Mouse (Mus musculus): Measurements from ENCODE around the gene Gli3. TPM values are rescaled to one million over a fixed set of nuclear protein-coding genes. Genes with fewer than 3 reads are reported as not detected.

Gli3 gene
- polyA plus RNA-seq (2014; fragmentation: Nextera tagmentation; extraction: Ambion mirVana) = 33.5 and 35.2 TPM in 2 replicates

DNA sequence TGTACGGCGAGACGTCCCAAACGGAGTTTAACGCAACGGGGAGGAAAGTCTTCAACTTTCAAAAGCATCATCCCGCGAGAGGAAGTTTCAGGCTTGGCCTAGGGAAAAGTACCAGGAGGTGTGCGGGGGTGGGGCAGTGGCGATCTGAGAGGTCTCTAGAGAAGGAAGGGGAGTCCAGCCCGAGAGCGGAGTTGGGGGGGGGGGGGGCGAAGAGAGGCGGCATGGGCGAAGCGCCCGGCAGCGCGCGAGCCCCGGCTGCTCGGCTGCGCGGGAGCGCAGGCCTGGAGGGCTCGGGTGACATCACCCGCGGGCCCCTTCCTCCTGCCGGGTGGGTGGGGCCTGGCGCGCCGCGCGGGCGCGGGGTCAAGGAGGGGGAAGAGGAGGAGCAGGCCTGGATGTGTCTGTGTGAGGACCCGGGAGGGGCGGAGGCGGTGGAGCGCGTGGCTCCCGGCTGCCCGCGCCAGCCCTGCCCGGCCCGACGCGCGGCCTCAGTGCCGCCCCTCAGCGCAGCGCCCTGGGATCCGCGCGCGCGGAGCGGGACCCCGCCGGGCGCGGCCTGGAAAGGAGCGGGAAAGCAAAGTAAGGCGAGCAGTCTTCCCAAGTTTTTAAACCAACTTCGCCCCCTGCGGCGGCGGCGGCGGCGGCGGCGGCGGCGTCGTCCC is at the start of gene Gli3:
TSS of gene Gli3 (plus strand) at position 406 of the 662 bp plus-strand sequence.
- Histone ChIP-seq H3K4me2 (replicated peaks; ENCODE audit: low read depth, low read length) (peak within 1 kb of the TSS; percentile 55), H3K4me1 (ENCODE audit: control insufficient read depth, insufficient read depth, low read length) (peaks cover 14% of the 10 kb centered on the region), H3K36me3 (ENCODE audit: control insufficient read depth, insufficient read depth, low read length) (no peaks in the 10 kb centered on the region), H3K9ac (replicated peaks; ENCODE audit: low read depth, low read length) (peak within 1 kb of the TSS; percentile 90), H3K9me3 (ENCODE audit: control insufficient read depth, low read depth, low read length) (no peaks in the 10 kb centered on the region), H3K4me3 (ENCODE audit: low read depth, low read length) (peak within 1 kb of the TSS; percentile 90), H3K27me3 (ENCODE audit: control insufficient read depth, insufficient read depth, low read length) (no peaks in the 10 kb centered on the region), H3K27ac (ENCODE audit: low read length) (peak within 1 kb of the TSS; percentile 99)
- WGBS = under 1% methylated on average over 48 of the region's 76 CpGs
- peak; percentile 94 for ATAC-seq (ENCODE audit: insufficient number of reproducible peaks, insufficient read depth, low FRiP score, low read depth)

DNA sequence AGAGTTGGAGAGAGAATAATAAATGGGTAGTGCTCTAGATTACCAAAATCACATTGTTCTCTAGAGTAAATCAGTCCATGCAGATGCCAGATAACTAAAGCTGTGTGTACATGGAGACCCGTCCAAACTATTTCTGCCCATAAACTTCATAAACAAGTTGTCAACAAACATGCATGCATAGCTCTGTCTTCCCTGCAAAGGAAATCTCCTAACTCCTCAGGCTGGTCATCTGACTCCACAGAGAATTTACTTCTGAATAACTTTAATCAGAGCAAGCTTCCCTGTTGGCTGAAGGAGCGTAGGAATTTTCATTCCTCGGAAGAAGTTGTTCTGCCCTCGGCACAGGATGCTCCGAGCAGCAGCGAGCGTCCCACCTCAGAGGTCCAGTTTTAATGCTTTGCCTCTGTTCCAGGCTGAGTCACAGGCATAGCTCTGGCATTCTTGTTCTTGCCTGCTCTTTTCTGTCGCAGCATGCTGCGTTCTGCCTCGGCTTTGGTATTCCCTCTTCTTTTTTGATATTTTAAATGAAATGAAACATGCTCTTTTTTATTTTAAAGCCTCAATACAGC is 41.8 kb upstream of the Gli3 start:
- peak; percentile 10; the same call in 1 of the 2 replicates for ATAC-seq (ENCODE audit: insufficient number of reproducible peaks, insufficient read depth, low FRiP score, low read depth)
- no peaks in the 10 kb centered on the region for H3K36me3 ChIP-seq (ENCODE audit: control insufficient read depth, insufficient read depth, low read length)
- no peak overlapping the region for H3K9ac ChIP-seq (replicated peaks; ENCODE audit: low read depth, low read length)
- H3K27me3 ChIP-seq (ENCODE audit: control insufficient read depth, insufficient read depth, low read length) = no peaks in the 10 kb centered on the region
- no peak overlapping the region for H3K4me3 ChIP-seq (ENCODE audit: low read depth, low read length)
- no peaks in the 10 kb centered on the region for H3K9me3 ChIP-seq (ENCODE audit: control insufficient read depth, low read depth, low read length)
- H3K4me1 ChIP-seq (ENCODE audit: control insufficient read depth, insufficient read depth, low read length) = no peaks in the 10 kb centered on the region
- no peak overlapping the region for H3K27ac ChIP-seq (ENCODE audit: low read length)
- no peak overlapping the region for H3K4me2 ChIP-seq (replicated peaks; ENCODE audit: low read depth, low read length)
- WGBS = 49% methylated on average over 10 of the region's 10 CpGs

DNA sequence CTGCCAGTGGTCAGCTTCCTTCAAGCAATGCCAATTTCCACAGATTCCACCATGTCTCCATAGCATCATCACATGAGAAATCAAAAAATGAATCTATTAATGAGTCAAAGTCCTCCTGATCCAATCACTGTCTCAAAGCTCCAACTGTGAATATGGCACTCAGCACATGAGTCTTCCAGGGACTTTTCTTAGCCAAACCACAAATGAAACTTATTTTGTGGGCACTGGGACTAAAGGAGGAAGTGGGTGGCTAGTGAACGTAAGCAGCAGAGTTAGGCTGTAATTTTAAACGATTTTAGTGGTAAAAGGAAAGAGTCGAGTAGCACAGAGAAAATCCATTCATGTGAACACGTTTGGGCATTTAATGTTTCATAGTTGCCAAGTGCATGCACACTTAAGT is 21.0 kb upstream of the Gli3 start:
- WGBS = 83% methylated on average over 4 of the region's 4 CpGs
- 0 out of 2 replicates have a peak overlapping the region, but pooled peaks have one; percentile 10 for H3K9ac ChIP-seq (replicated peaks; ENCODE audit: low read depth, low read length)
- no peak overlapping the region for H3K4me2 ChIP-seq (replicated peaks; ENCODE audit: low read depth, low read length)
- no peak overlapping the region for H3K27ac ChIP-seq (ENCODE audit: low read length)
- H3K36me3 ChIP-seq (ENCODE audit: control insufficient read depth, insufficient read depth, low read length) = no peaks in the 10 kb centered on the region
- no peak for ATAC-seq (ENCODE audit: insufficient number of reproducible peaks, insufficient read depth, low FRiP score, low read depth)
- H3K9me3 ChIP-seq (ENCODE audit: control insufficient read depth, low read depth, low read length) = no peaks in the 10 kb centered on the region
- H3K4me1 ChIP-seq (ENCODE audit: control insufficient read depth, insufficient read depth, low read length) = no peaks in the 10 kb centered on the region
- H3K27me3 ChIP-seq (ENCODE audit: control insufficient read depth, insufficient read depth, low read length) = no peaks in the 10 kb centered on the region
- no peak overlapping the region for H3K4me3 ChIP-seq (ENCODE audit: low read depth, low read length)

DNA sequence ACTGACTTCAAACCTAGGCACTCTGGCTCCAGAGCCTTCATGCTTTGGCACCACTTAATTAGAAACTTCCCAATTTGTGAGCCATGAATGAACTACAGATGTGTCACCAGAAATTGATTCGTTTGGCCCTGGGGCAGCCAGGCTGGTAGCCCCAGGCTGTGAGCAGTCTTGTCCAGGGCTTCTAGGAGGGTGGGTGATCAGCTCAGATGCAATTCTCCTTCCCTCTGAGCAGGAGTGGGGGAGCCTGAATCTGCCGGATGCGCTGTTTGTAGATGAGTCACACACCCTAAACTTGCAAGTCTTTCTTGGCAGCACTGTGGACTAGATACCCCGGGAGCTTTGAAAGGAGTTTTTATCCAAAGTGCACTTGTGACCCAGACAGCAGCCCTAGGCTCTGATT is 18.7 kb upstream of the Gli3 start:
- H3K9ac ChIP-seq (replicated peaks; ENCODE audit: low read depth, low read length) = no peak overlapping the region
- ATAC-seq (ENCODE audit: insufficient number of reproducible peaks, insufficient read depth, low FRiP score, low read depth) = no peak
- no peak overlapping the region for H3K27ac ChIP-seq (ENCODE audit: low read length)
- no peak overlapping the region for H3K4me2 ChIP-seq (replicated peaks; ENCODE audit: low read depth, low read length)
- 80% methylated on average over 4 of the region's 4 CpGs for WGBS
- H3K4me3 ChIP-seq (ENCODE audit: low read depth, low read length) = no peak overlapping the region
- H3K4me1 ChIP-seq (ENCODE audit: control insufficient read depth, insufficient read depth, low read length) = no peaks in the 10 kb centered on the region
- H3K27me3 ChIP-seq (ENCODE audit: control insufficient read depth, insufficient read depth, low read length) = no peaks in the 10 kb centered on the region
- H3K36me3 ChIP-seq (ENCODE audit: control insufficient read depth, insufficient read depth, low read length) = no peaks in the 10 kb centered on the region
- no peaks in the 10 kb centered on the region for H3K9me3 ChIP-seq (ENCODE audit: control insufficient read depth, low read depth, low read length)

DNA sequence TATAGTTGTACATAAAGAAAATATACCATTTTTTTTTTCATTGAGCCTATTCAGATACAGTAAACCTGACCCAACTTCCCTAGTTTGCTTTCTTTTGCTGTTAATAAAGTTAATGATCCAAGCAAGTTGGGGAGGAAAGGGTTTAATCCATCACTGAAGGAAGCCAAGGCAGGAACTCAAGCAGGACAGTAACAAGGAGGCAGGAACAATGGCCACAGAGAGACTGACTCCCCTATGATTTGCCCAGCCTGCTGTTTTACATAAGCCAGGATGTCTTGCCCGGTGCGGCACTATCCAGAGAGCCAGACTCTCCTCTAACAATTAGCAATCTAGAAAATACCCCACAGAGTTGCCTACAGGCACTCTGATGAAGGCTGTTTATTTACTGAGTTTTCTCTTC is 17.4 kb upstream of the Gli3 start:
- Histone ChIP-seq H3K9ac (replicated peaks; ENCODE audit: low read depth, low read length) (no peak overlapping the region), H3K36me3 (ENCODE audit: control insufficient read depth, insufficient read depth, low read length) (no peaks in the 10 kb centered on the region), H3K4me1 (ENCODE audit: control insufficient read depth, insufficient read depth, low read length) (no peaks in the 10 kb centered on the region), H3K9me3 (ENCODE audit: control insufficient read depth, low read depth, low read length) (no peaks in the 10 kb centered on the region), H3K4me2 (replicated peaks; ENCODE audit: low read depth, low read length) (no peak overlapping the region), H3K4me3 (ENCODE audit: low read depth, low read length) (no peak overlapping the region), H3K27me3 (ENCODE audit: control insufficient read depth, insufficient read depth, low read length) (no peaks in the 10 kb centered on the region), H3K27ac (ENCODE audit: low read length) (no peak overlapping the region)
- 74% methylated on average over 2 of the region's 2 CpGs for WGBS
- no peak for ATAC-seq (ENCODE audit: insufficient number of reproducible peaks, insufficient read depth, low FRiP score, low read depth)

DNA sequence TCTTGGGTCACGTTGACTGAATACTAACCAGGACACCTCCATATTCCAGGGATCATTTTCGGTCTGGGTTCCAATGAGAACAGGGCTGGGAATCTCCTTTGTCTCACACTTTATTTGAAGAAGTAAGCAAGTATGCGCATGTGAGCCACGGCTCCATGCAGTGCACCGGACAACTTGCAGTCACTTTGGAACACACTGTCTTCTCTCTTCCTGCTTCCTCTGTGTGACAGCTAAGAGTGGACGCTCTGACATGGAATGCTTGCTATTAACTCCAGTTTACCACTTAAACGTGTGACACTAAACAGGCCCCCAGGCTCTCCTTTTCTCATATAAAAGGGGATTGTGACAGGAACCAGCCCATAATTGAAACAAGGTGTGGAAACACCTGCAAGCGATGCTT is 17.0 kb upstream of the Gli3 start:
- no peaks in the 10 kb centered on the region for H3K27me3 ChIP-seq (ENCODE audit: control insufficient read depth, insufficient read depth, low read length)
- no peak overlapping the region for H3K4me2 ChIP-seq (replicated peaks; ENCODE audit: low read depth, low read length)
- WGBS = 67% methylated on average over 8 of the region's 8 CpGs
- no peaks in the 10 kb centered on the region for H3K9me3 ChIP-seq (ENCODE audit: control insufficient read depth, low read depth, low read length)
- no peak overlapping the region for H3K4me3 ChIP-seq (ENCODE audit: low read depth, low read length)
- H3K4me1 ChIP-seq (ENCODE audit: control insufficient read depth, insufficient read depth, low read length) = no peaks in the 10 kb centered on the region
- no peak overlapping the region for H3K9ac ChIP-seq (replicated peaks; ENCODE audit: low read depth, low read length)
- ATAC-seq (ENCODE audit: insufficient number of reproducible peaks, insufficient read depth, low FRiP score, low read depth) = no peak
- no peaks in the 10 kb centered on the region for H3K36me3 ChIP-seq (ENCODE audit: control insufficient read depth, insufficient read depth, low read length)
- H3K27ac ChIP-seq (ENCODE audit: low read length) = no peak overlapping the region

DNA sequence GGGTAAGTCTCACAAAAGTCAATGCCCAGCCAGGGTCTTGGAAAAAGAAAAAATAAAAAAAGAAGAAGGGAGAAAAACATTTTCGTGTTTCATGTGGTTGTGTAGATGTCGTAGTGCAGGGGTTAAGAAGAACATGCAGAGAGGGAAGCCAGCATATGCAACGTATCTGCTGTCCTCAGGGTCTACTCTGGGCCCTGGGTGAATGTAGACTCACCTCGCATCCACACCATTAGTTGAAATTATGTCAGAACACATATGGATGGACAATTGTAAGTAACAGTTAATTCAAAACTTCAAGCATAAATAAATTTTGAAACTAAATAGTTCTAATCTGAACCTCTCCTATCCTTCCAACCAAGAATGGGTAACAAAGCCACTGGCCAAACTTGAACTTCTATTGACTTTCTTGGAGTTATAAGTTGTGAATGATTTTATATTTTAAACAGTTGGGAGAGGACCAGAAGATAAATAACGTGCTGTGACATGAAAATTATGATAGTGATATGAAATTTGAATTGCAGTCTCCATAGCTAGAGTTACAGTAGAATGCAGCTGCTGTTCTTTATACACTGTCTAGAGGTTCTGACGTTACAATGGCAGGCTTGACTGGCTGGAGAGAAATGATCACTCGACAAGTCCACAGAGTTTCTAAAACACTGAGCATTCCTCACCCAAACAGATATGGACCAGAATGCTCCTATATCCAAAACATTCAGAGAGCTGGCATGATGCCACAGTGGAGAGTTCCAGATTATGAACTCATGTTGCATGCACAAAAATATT is 16.1 kb upstream of the Gli3 start:
- no peak for ATAC-seq (ENCODE audit: insufficient number of reproducible peaks, insufficient read depth, low FRiP score, low read depth)
- WGBS = 63% methylated on average over 7 of the region's 7 CpGs
- no peak overlapping the region for H3K4me2 ChIP-seq (replicated peaks; ENCODE audit: low read depth, low read length)
- H3K9me3 ChIP-seq (ENCODE audit: control insufficient read depth, low read depth, low read length) = no peaks in the 10 kb centered on the region
- no peak overlapping the region for H3K9ac ChIP-seq (replicated peaks; ENCODE audit: low read depth, low read length)
- no peak overlapping the region for H3K27ac ChIP-seq (ENCODE audit: low read length)
- H3K27me3 ChIP-seq (ENCODE audit: control insufficient read depth, insufficient read depth, low read length) = no peaks in the 10 kb centered on the region
- H3K36me3 ChIP-seq (ENCODE audit: control insufficient read depth, insufficient read depth, low read length) = no peaks in the 10 kb centered on the region
- no peak overlapping the region for H3K4me3 ChIP-seq (ENCODE audit: low read depth, low read length)
- H3K4me1 ChIP-seq (ENCODE audit: control insufficient read depth, insufficient read depth, low read length) = no peaks in the 10 kb centered on the region

DNA sequence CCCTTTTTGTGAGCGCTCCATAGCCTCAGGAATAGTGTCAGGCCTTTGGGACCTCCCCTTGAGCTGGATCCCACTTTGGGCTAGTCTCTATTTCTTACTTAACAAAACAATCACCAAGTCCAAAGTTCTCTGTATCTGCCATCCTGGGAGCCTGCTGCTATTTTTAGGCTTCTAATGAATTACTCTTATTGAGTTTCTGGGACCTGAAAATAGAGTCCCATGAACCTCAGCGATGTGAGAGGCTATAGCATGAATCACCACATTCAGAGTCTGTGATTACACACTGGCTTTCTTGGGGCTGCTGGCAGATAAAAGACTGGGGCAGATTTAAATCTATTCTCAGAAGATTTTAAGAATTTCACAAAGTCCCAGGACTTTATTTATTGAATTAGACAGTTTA is 12.1 kb upstream of the Gli3 start:
- Histone ChIP-seq H3K4me2 (replicated peaks; ENCODE audit: low read depth, low read length) (no peak overlapping the region), H3K4me1 (ENCODE audit: control insufficient read depth, insufficient read depth, low read length) (no peaks in the 10 kb centered on the region)
- no peak for ATAC-seq (ENCODE audit: insufficient number of reproducible peaks, insufficient read depth, low FRiP score, low read depth)

More for the DNA sequence above, 12.1 kb upstream of the Gli3 start:
- no peaks in the 10 kb centered on the region for H3K27me3 ChIP-seq (ENCODE audit: control insufficient read depth, insufficient read depth, low read length)
- no peak overlapping the region for H3K4me3 ChIP-seq (ENCODE audit: low read depth, low read length)
- no peak overlapping the region for H3K27ac ChIP-seq (ENCODE audit: low read length)
- H3K36me3 ChIP-seq (ENCODE audit: control insufficient read depth, insufficient read depth, low read length) = no peaks in the 10 kb centered on the region
- WGBS = 49% methylated on average over 2 of the region's 2 CpGs
- no peak overlapping the region for H3K9ac ChIP-seq (replicated peaks; ENCODE audit: low read depth, low read length)
- H3K9me3 ChIP-seq (ENCODE audit: control insufficient read depth, low read depth, low read length) = no peaks in the 10 kb centered on the region
